Mouse (Mus musculus): ENCODE measurements around the gene Zfp954. TPM values are rescaled to one million over a fixed set of nuclear protein-coding genes. Genes with fewer than 3 reads are reported as not detected.
"Not testable (repeated sequence)": the region's sequence is repeated elsewhere in the genome, so short reads cannot be mapped to it uniquely, and the experiment has no call there.

Zfp954 gene
- polyA plus RNA-seq (2015; fragmentation: Nextera tagmentation; extraction: Ambion mirVana) = 5.2 and 6.1 TPM in 2 replicates

- H3K9me3 ChIP-seq (replicated peaks) = no peaks in the 10 kb centered on the region
- peak within 1 kb of the TSS; percentile 66 for H3K4me3 ChIP-seq (replicated peaks)
- H3K4me1 ChIP-seq (replicated peaks) = peaks cover 18% of the 10 kb centered on the region
- peak within 1 kb of the TSS; percentile 69 for H3K9ac ChIP-seq
- peak within 1 kb of the TSS; percentile 70 for H3K4me2 ChIP-seq
- H3K27me3 ChIP-seq = no peaks in the 10 kb centered on the region
- under 1% methylated on average over 30 of the region's 30 CpGs for WGBS (ENCODE audit: insufficient replicate concordance)
- H3K27ac ChIP-seq = no peak within 1 kb of the TSS
- ATAC-seq (ENCODE audit: low read depth) = peak; percentile 93
- peaks cover 29% of the 10 kb centered on the region for H3K36me3 ChIP-seq
- DNase-seq = peak; percentile 71
These were observed at the start of gene Zfp954 for GRCm38 (mm10) chr7:7120921-7121601. TSS of gene Zfp954 (minus strand) at chr7:7121488.

- Histone ChIP-seq H3K9me3 (replicated peaks) (0 out of 2 replicates have a peak, but pooled peaks cover 4% of the 10 kb centered on the region), H3K4me2 (no peak overlapping the region), H3K4me3 (replicated peaks) (no peak overlapping the region), H3K4me1 (replicated peaks) (no peaks in the 10 kb centered on the region), H3K36me3 (no peaks in the 10 kb centered on the region), H3K27me3 (no peaks in the 10 kb centered on the region), H3K9ac (no peak overlapping the region), H3K27ac (no peak overlapping the region)
- ATAC-seq (ENCODE audit: low read depth) = no peak
- no peak for DNase-seq
- 77% methylated on average over 15 of the region's 15 CpGs for WGBS (ENCODE audit: insufficient replicate concordance)
These were observed 24.8 kb upstream of the Zfp954 start for GRCm38 (mm10) chr7:7145991-7146608.

- H3K4me1 ChIP-seq (replicated peaks) = no peaks in the 10 kb centered on the region
- ATAC-seq (ENCODE audit: low read depth) (no peak), DNase-seq (no peak)
- WGBS (ENCODE audit: insufficient replicate concordance) = 69% methylated on average over 1 of the region's 1 CpGs
- no peaks in the 10 kb centered on the region for H3K36me3 ChIP-seq
- H3K4me3 ChIP-seq (replicated peaks) = no peak overlapping the region
- 0 out of 2 replicates have a peak, but pooled peaks cover 4% of the 10 kb centered on the region for H3K9me3 ChIP-seq (replicated peaks)
- H3K27me3 ChIP-seq = no peaks in the 10 kb centered on the region
- H3K27ac ChIP-seq = no peak overlapping the region
- H3K9ac ChIP-seq = no peak overlapping the region
- H3K4me2 ChIP-seq = no peak overlapping the region
These were observed 22.9 kb upstream of the Zfp954 start for GRCm38 (mm10) chr7:7144215-7144614.

DNA sequence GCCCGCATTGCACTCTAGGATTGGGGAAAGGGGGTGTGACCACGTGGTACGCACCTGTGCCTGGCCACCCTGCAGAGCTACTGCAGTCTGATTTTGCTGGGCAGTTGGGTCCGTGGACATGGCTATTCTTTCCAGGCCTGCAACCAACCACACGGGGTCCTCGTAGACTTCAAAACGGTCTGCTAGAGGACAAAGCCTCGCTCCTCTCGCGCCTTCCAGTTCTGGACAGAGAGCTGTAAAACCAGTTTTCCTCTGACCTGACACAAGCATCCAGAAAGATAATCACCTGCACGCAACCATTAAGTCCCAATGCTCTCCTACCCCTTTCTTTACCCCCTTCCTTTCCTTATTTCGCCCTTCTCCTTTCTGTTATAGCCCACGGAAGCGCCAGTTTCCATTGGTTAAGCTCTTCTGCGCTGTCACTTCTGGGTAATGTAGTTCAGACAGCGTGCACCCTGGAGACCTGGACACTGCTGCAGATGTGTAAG is 15.1 kb upstream of the Zfp954 start, which contains the start of gene Zfp773:
TSS of gene Zfp773 (minus strand) at position 377 of the 488 bp plus-strand sequence.
- DNase-seq = peak; percentile 7
- H3K9ac ChIP-seq = peak within 1 kb of the TSS; percentile 43; the same call in 1 of the 2 replicates

GRCm38 (mm10) chr7:7132751-7133150 is 11.5 kb upstream of the Zfp954 start:
- Histone ChIP-seq H3K9me3 (replicated peaks) (no peaks in the 10 kb centered on the region), H3K27ac (no peak overlapping the region)
- WGBS (ENCODE audit: insufficient replicate concordance) = 70% methylated on average over 8 of the region's 8 CpGs

More for the DNA sequence above, 15.1 kb upstream of the Zfp954 start, which contains the start of gene Zfp773:
- H3K36me3 ChIP-seq = no peaks in the 10 kb centered on the region
- peak within 1 kb of the TSS; percentile 52 for H3K4me2 ChIP-seq
- no peak within 1 kb of the TSS for H3K27ac ChIP-seq
- peak; percentile 89 for ATAC-seq (ENCODE audit: low read depth)
- H3K4me1 ChIP-seq (replicated peaks) = no peaks in the 10 kb centered on the region
- H3K27me3 ChIP-seq = no peaks in the 10 kb centered on the region
- H3K4me3 ChIP-seq (replicated peaks) = peak within 1 kb of the TSS; percentile 53
- 4% methylated on average over 16 of the region's 16 CpGs for WGBS (ENCODE audit: insufficient replicate concordance)
- no peaks in the 10 kb centered on the region for H3K9me3 ChIP-seq (replicated peaks)

DNA sequence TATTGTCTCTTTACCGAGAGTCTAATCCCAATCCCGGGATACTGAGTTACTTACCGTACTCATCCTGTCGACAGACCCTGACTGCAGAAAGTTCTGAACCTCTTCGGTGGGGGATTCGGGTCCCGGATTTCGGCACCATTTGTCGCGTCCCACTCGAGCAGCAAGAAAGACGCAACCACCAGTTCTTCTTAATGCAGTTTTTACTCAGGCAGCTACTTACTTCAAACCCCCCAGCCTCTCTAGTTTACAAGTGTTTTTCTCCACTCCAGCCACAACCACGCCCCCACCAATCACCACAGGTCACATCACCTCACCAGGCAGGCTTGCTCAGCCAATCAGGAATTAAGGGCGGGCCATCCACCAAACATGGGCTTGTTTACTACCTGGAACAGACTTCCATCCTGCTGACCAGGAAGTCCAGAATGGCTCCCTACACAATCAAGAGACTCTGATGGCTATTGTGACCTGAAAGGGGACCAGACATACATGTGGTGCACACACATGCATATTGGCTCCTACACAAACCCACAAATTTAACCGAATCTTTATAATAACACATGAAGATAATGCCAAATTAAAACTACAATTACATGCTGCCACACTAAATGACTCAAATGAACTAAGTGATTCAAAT is 9.3 kb upstream of the Zfp954 start:
- H3K4me2 ChIP-seq; H3K27me3 ChIP-seq; DNase-seq; H3K36me3 ChIP-seq; H3K4me1 ChIP-seq (replicated peaks); H3K9me3 ChIP-seq (replicated peaks); H3K9ac ChIP-seq; H3K27ac ChIP-seq; ATAC-seq (ENCODE audit: low read depth); H3K4me3 ChIP-seq (replicated peaks): not testable (repeated sequence)
- WGBS (ENCODE audit: insufficient replicate concordance) = 89% methylated on average over 15 of the region's 15 CpGs

More at GRCm38 (mm10) chr7:7132751-7133150, 11.5 kb upstream of the Zfp954 start:
- Histone ChIP-seq H3K9ac (no peak overlapping the region), H3K4me3 (replicated peaks) (no peak overlapping the region), H3K27me3 (no peaks in the 10 kb centered on the region), H3K36me3 (no peaks in the 10 kb centered on the region), H3K4me1 (replicated peaks) (no peaks in the 10 kb centered on the region), H3K4me2 (no peak overlapping the region)
- ATAC-seq (ENCODE audit: low read depth) (no peak), DNase-seq (no peak)

- 46% methylated on average over 6 of the region's 6 CpGs for WGBS (ENCODE audit: insufficient replicate concordance)
- H3K36me3 ChIP-seq = peaks cover 23% of the 10 kb centered on the region; the same call in 1 of the 2 replicates
- ATAC-seq (ENCODE audit: low read depth) (no peak), DNase-seq (no peak)
- no peaks in the 10 kb centered on the region for H3K9me3 ChIP-seq (replicated peaks)
- H3K4me3 ChIP-seq (replicated peaks) = peak overlapping the region; percentile 66
- H3K27ac ChIP-seq = no peak overlapping the region
- peak overlapping the region; percentile 70 for H3K4me2 ChIP-seq
- peaks cover 18% of the 10 kb centered on the region for H3K4me1 ChIP-seq (replicated peaks)
- peak overlapping the region; percentile 69; the same call in 1 of the 2 replicates for H3K9ac ChIP-seq
- no peaks in the 10 kb centered on the region for H3K27me3 ChIP-seq
These were observed 303 bp upstream of the Zfp954 start for GRCm38 (mm10) chr7:7121602-7121980.

GRCm38 (mm10) chr7:7118441-7118840 is 2.8 kb downstream of the Zfp954 start:
- Histone ChIP-seq H3K9me3 (replicated peaks) (no peaks in the 10 kb centered on the region), H3K4me1 (replicated peaks) (peaks cover 18% of the 10 kb centered on the region), H3K4me2 (no peak overlapping the region), H3K36me3 (peaks cover 47% of the 10 kb centered on the region), H3K27ac (no peak overlapping the region), H3K9ac (no peak overlapping the region), H3K27me3 (no peaks in the 10 kb centered on the region), H3K4me3 (replicated peaks) (no peak overlapping the region)
- DNase-seq (no peak), ATAC-seq (ENCODE audit: low read depth) (no peak)
- 73% methylated on average over 2 of the region's 2 CpGs for WGBS (ENCODE audit: insufficient replicate concordance)

DNA sequence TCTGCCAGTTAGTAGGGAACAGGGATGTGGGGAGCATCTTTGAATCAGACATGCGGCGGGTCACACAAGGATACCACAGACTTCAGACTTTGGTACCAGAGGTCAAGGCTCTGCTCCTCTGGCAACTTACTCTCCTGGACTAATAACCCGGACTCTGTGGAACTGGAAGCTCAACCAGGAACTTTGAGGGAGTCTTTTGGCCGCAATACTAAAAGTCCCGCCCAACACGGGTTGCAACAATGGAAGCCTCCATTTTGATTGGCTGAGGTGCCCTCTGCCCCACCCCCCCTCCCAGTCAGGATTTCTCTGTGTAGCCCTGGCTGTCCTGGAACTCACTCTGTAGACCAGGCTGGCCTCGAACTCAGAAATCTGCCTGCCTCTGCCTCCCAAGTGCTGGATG is 12.8 kb downstream of the Zfp954 start:
- Histone ChIP-seq H3K36me3 (no peaks in the 10 kb centered on the region), H3K27ac (no peak overlapping the region), H3K9me3 (replicated peaks) (no peaks in the 10 kb centered on the region), H3K27me3 (no peaks in the 10 kb centered on the region), H3K9ac (no peak overlapping the region), H3K4me1 (replicated peaks) (no peaks in the 10 kb centered on the region), H3K4me3 (replicated peaks) (no peak overlapping the region), H3K4me2 (no peak overlapping the region)
- DNase-seq = no peak
- 76% methylated on average over 7 of the region's 7 CpGs for WGBS (ENCODE audit: insufficient replicate concordance)
- ATAC-seq (ENCODE audit: low read depth) = no peak

All from liver, embryonic 13.5 days (tissue).